Mouse (Mus musculus): ENCODE measurements around the gene Slc43a3.
"Not testable (repeated sequence)": the region's sequence is repeated elsewhere in the genome, so short reads cannot be mapped to it uniquely, and the experiment has no call there.

DNA sequence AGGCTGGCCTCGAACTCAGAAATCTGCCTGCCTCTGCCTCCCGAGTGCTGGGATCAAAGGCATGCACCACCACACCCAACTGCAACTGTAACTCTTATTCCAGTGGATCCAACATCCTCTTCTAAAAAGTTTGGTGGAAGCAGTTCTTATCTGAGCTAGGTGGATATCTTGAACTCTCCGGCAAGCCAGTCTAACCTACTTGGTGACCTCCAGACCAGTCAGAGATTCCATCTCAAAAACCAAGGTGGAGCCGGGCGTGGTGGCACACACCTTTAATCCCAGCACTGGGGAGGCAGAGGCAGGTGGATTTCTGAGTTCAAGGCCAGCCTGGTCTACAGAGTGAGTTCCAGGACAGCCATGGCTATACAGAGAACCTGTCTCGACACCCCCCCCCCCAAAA lies 39.7 kb upstream of the Slc43a3 start:
- not testable (repeated sequence) for TF ChIP-seq POLR2A (IDR thresholded peaks at IDR 0.05; ENCODE audit: low read depth, low read length); CTCF (conservative IDR thresholded peaks at IDR 0.05; ENCODE audit: insufficient read depth, insufficient read length, low read depth, low read length)

Measured in kidney, adult 2 months (tissue).